In genomic region chr6:86545236-86545635, GRCm38 (mm10) we compare ENCODE assay signal across 8 mouse cellular contexts. TPM values are rescaled to one million over a fixed set of nuclear protein-coding genes. Genes with fewer than 3 reads are reported as not detected.
DNase-seq lines count a peak whose midpoint lies in the region; TF ChIP-seq lines count a peak whose summit lies in the region.

No protein-coding gene starts in this region.

- no peak for TF ChIP-seq EP300 in MEL (IDR thresholded peaks at IDR 0.05; ENCODE audit: low read depth in 1 of 2, low read length in 2 of 2)

- H3K9me3 ChIP-seq in MEL (replicated peaks; ENCODE audit: insufficient read depth, low read length) = no peaks in the 10 kb centered on the region

- peak; percentile 64 to 91 (median 90) for TF ChIP-seq CTCF in MEL (IDR thresholded peaks at IDR 0.05 in 2 of 3, conservative IDR thresholded peaks at IDR 0.05 in 1 of 3; ENCODE audit: control insufficient read depth in 1 of 3, insufficient read depth in 1 of 3, low read depth in 2 of 3, low read length in 3 of 3, poor library complexity in 1 of 3, severe bottlenecking in 1 of 3)

- peaks cover 0 to 8% of the 10 kb centered on the region in 2 experiments; a peak in 3 of 4 replicates for H3K36me3 ChIP-seq in MEL (ENCODE audit: control insufficient read depth in 1 of 2, insufficient read depth in 2 of 2, low read length in 2 of 2)

- H3K27me3 ChIP-seq in MEL (ENCODE audit: control insufficient read depth in 1 of 2, insufficient read depth in 2 of 2, low read length in 2 of 2) = no peaks in the 10 kb centered on the region

- peak; percentile 46 to 51 for DNase-seq in heart, postnatal 10 days
- DNase-seq in heart, adult 11 months = no peak
- DNase-seq in 3T3-L1 (ENCODE audit: low read depth, low spot score) (peak; percentile 76), MEL (ENCODE audit: low read depth, low spot score) (peak; percentile 71)
- peak; percentile 25 for DNase-seq in embryo, embryonic 9.5 days (ENCODE audit: extremely low spot score)
- DNase-seq in lung, postnatal 4 days = peak; percentile 29 to 53
- no peak for DNase-seq in urinary bladder, postnatal 36 days (ENCODE audit: low spot score in 2 of 2)
- DNase-seq in right cerebral cortex, postnatal 36 days (ENCODE audit: low spot score in 2 of 2) = no peak

- H3K4me3 ChIP-seq in MEL (ENCODE audit: control insufficient read depth in 1 of 2, insufficient read depth in 1 of 2, low read depth in 2 of 2, low read length in 2 of 2) = no peak overlapping the region

- H3K27ac ChIP-seq in MEL (ENCODE audit: control insufficient read depth, low read depth, low read length) = no peak overlapping the region

- H3K4me1 ChIP-seq in MEL (ENCODE audit: control insufficient read depth in 1 of 2, insufficient read depth in 2 of 2, low read length in 2 of 2) = peaks cover 0 to 4% of the 10 kb centered on the region in 2 experiments; a peak in 1 of 4 replicates

- TF ChIP-seq POLR2A in MEL (IDR thresholded peaks at IDR 0.05; ENCODE audit: control insufficient read depth in 1 of 2, insufficient read depth in 1 of 2, low read depth in 1 of 2, low read length in 2 of 2, poor library complexity in 1 of 2) = no peak

- no peaks in the 10 kb centered on the region; the same call in 1 of the 2 replicates for H3K79me2 ChIP-seq in MEL (ENCODE audit: control insufficient read depth, insufficient read depth, low read length, poor library complexity)

- TF ChIP-seq RAD21 in MEL (IDR thresholded peaks at IDR 0.05; ENCODE audit: low read depth, low read length) = peak; percentile 95

- intact Hi-C loops in heart, postnatal 10 days (cut with DNase I) = loop anchor here (1.0 to 10.0 kb wide), 5 partner anchors 52 to 260 kb away; no protein-coding TSS in a partner anchor

- H3K9ac ChIP-seq in MEL (ENCODE audit: control insufficient read depth, low read depth, low read length, poor library complexity, severe bottlenecking) = no peak overlapping the region

TF ChIP-seq in MEL, 35 proteins besides CTCF, POLR2A, EP300 and RAD21:
- TF ChIP-seq SMC3 (IDR thresholded peaks at IDR 0.05; ENCODE audit: low read depth, low read length) (peak; percentile 91), MXI1 (IDR thresholded peaks at IDR 0.05; ENCODE audit: low read depth, low read length) (no peak), SIN3A (IDR thresholded peaks at IDR 0.05; ENCODE audit: low read length) (peak; percentile 58; the same call in 1 of the 2 replicates), TAL1 (IDR thresholded peaks at IDR 0.05; ENCODE audit: low read length) (no peak), ZC3H11A (IDR thresholded peaks at IDR 0.05; ENCODE audit: low read depth, low read length) (peak; percentile 91)

RNA-seq across cellular contexts. Expression of gene Pcbp1, which starts 19.1 kb away (rescaled TPM):
- total RNA-seq in heart, postnatal 10 days (2021) = 100 to 1,000 TPM; 205 to 210 TPM
- 74.2 and 83.5 TPM in 2 replicates for total RNA-seq in MEL (2012; rRNA removed)
- polyA plus RNA-seq in MEL (2012; ENCODE audit: insufficient read depth in 1 of 2, insufficient read length in 2 of 2, low read depth in 1 of 2, low replicate concordance in 2 of 2, missing spikeins in 1 of 2) = 100 to 1,000 TPM in 1 of 2 experiments, not detected in 1; 385 TPM

Comparison
In these comparisons a context has a peak if more than half of its experiments do, and no peak if none do; other contexts are left out.
1. DNase-seq: peak in heart, postnatal 10 days (2 of 2), 3T3-L1 (single experiment), MEL (single experiment), embryo, embryonic 9.5 days (single experiment) and lung, postnatal 4 days (2 of 2); none in heart, adult 11 months (single experiment), urinary bladder, postnatal 36 days (0 of 2) and right cerebral cortex, postnatal 36 days (0 of 2).